Mouse (Mus musculus) hematopoietic multipotent progenitor cell, adult 10-12 weeks (in vitro differentiated cells): ENCODE data around the gene Cemip. TPM values are rescaled to one million over a fixed set of nuclear protein-coding genes. Genes with fewer than 3 reads are reported as not detected.

ENCODE experiments used
- polyA plus RNA-seq: library from polyadenylated mRNA; stranded (reverse); fragments of >175 nt; gene quantifications from 2 replicates; pipeline ENCODE4 v1.2.3, GENCODE M21; 2012; ENCODE audit warnings: low replicate concordance

Gene Cemip
- polyA plus RNA-seq = 0.11 TPM in 1 of 2 replicates, not detected in the other

GRCm38 (mm10) chr7:84086039-84086829, at the start of gene Cemip:
TSS of gene Cemip (minus strand) at chr7:84086502.

DNA sequence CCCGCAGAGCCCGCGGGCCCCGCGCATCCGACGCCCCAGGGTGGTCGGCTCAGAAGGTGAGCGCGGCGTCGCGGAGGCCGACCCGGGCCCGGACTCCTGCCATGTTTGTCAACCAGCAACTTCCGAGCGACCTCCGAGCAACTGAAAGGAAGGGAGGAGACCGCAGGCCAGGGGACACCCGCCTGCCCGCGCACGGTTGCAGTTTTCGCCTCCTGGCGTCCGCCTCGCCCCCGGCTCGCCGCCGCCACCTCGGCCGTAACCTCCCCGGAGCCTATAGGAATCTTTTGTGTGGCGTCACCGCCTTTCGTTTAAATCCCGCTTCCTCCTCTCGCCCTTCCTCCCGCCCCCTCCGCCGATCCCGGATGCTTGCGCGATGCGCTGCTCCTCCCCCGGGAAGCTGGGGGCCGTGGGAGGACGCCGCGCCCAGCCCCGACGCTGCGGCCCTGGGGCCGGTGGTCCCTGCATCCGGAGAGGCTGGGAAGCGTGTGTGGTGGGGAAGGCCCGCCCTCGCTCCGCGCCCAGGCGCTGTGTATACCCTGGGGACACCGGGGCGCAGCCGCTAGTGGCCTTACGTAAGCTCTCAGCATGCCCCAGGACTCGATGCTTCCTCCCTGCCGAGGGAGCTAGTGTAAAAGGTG, 202.2 kb downstream of the Cemip start, which contains the start of the genes Tlnrd1 and Mesd:
Gene Tlnrd1, minus strand, starts transcription at position 285 of the 638 bp plus-strand sequence.
Gene Mesd, plus strand, starts transcription at position 446 of the 638 bp plus-strand sequence.

Other genes with a start within 250 kb of the Cemip start
- gene Tlnrd1, start 202.2 kb downstream of the Cemip start, polyA plus RNA-seq = 23.1 and 50.5 TPM in 2 replicates
- gene Mesd, start 202.0 kb downstream of the Cemip start, polyA plus RNA-seq = 6.8 and 32.6 TPM in 2 replicates
- gene Abhd17c, start 65.4 kb upstream of the Cemip start, polyA plus RNA-seq = 17.5 and 19.1 TPM in 2 replicates